ENCODE assay signal across 20 mouse cellular contexts in genomic region chr11:23699414-23700095, GRCm38 (mm10). TPM values are rescaled to one million over a fixed set of nuclear protein-coding genes. Genes with fewer than 3 reads are reported as not detected.
DNase-seq lines count a peak whose midpoint lies in the region; ATAC-seq and TF ChIP-seq lines count a peak whose summit lies in the region.
"Had no signal": no experiment of that assay in that cellular context is flagged by ENCODE, and none has a peak within 500 bp of the region (broad histone marks: within the 10 kb centered on the region; RNA-seq: fewer than 3 reads in every experiment).

No protein-coding gene starts in this region.

- H3K4me1 ChIP-seq in lung, adult 2 months (ENCODE audit: control insufficient read depth, insufficient read depth, low read length): peaks cover 6% of the 10 kb centered on the region
- H3K4me1 ChIP-seq: embryonic facial prominence, embryonic 13.5 days; limb, embryonic 12.5 days had no signal

- no peak for TF ChIP-seq CTCF in lung, adult 2 months (IDR thresholded peaks at IDR 0.05; ENCODE audit: insufficient read depth, low read length)

- no peak for TF ChIP-seq POLR2A in lung, adult 2 months (IDR thresholded peaks at IDR 0.05; ENCODE audit: borderline replicate concordance, extremely low read depth, low read depth, low read length)

- ATAC-seq in megakaryocyte, adult 5-6 weeks (ENCODE audit: poor library complexity, severe bottlenecking): peak; percentile 82
- no peak for ATAC-seq in frontal cortex, adult (ENCODE audit: low TSS enrichment)
- ATAC-seq: intestine, embryonic 15.5 days; liver, postnatal 0 days had no signal

- peak; percentile 16 for DNase-seq in lung, postnatal 25 days (ENCODE audit: low spot score)
- no peak for DNase-seq in lung, adult 2 months
- peak; percentile 65 for DNase-seq in CD4-positive helper T cell, adult 2 months (ENCODE audit: low read depth, low spot score)
- DNase-seq in T-cell, adult 2 months (ENCODE audit: low spot score): peak; percentile 25
- no peak for DNase-seq in urinary bladder, postnatal 36 days (ENCODE audit: low spot score in 2 of 2)
- no peak for DNase-seq in kidney, adult 18-20 months
- DNase-seq: cerebellum, adult 18-20 months; heart, postnatal 4 days; kidney, postnatal 14 days; liver, postnatal 0 days; right cerebral cortex, postnatal 14 days; thymus, postnatal 14 days had no signal

- 28% methylated on average over 3 of the region's 3 CpGs for WGBS in lung, adult 2 months

- H3K4me3 ChIP-seq in lung, adult 2 months (replicated peaks; ENCODE audit: extremely low read depth, low read depth, low read length): no peak overlapping the region
- H3K4me3 ChIP-seq: embryonic facial prominence, embryonic 13.5 days; forebrain, embryonic 10.5 days; intestine, embryonic 15.5 days; left cerebral cortex, adult 2 months; limb, embryonic 12.5 days; myocyte had no signal

RNA-seq across cellular contexts. Expression of gene Pex13, which starts 33.8 kb away (rescaled TPM):
- 4.3 and 5.1 TPM in 2 replicates for polyA plus RNA-seq in lung, adult 2 months (2012; rRNA removed)
- total RNA-seq in megakaryocyte, adult 5-6 weeks (2015): 19.5 and 35.6 TPM in 2 replicates
- total RNA-seq in megakaryocyte, adult 5-6 weeks (2017): 11.1 and 19.4 TPM in 2 replicates

RNA-seq across cellular contexts. Expression of gene Pus10, which starts 34.1 kb away (rescaled TPM):
- 1.6 and 3.5 TPM in 2 replicates for polyA plus RNA-seq in lung, adult 2 months (2012; rRNA removed)
- 14.6 and 21.5 TPM in 2 replicates for total RNA-seq in megakaryocyte, adult 5-6 weeks (2015)
- total RNA-seq in megakaryocyte, adult 5-6 weeks (2017): 26.0 and 31.1 TPM in 2 replicates

Comparison
In these comparisons a context has a peak if more than half of its experiments do, and no peak if none do; other contexts are left out.
1. DNase-seq: peak in lung, postnatal 25 days (single experiment), CD4-positive helper T cell, adult 2 months (single experiment) and T-cell, adult 2 months (single experiment); none in lung, adult 2 months (single experiment), urinary bladder, postnatal 36 days (0 of 2) and kidney, adult 18-20 months (single experiment).